Mouse (Mus musculus) CH12.LX (cell line): ENCODE measurements around the gene Phb2. TPM values are rescaled to one million over a fixed set of nuclear protein-coding genes. Genes with fewer than 3 reads are reported as not detected.
A peak's percentile ranks its signal among the peaks of the same experiment; 100 is the strongest.

Source experiments
- DNase-seq: peaks from one replicate; pipeline ENCODE4 v3.0.0-alpha.2; 2013; ENCODE audit errors: extremely low read depth
- H3K27ac ChIP-seq: 2 replicates; pipeline ENCODE4 v1.5.1; 2012; ENCODE audit warnings: low read depth, mild to moderate bottlenecking, control low read depth, moderate library complexity; ENCODE audit not compliant: insufficient read depth
- H3K27me3 ChIP-seq: replicated peaks from 2 replicates; pipeline ENCODE3; 2012; ENCODE audit warnings: inconsistent platforms
- H3K36me3 ChIP-seq, 2 experiments: replicated peaks in 1 of 2; 2 replicates each; pipeline versions ENCODE3 to v1.6.1; 2012; ENCODE audit warnings: inconsistent platforms in 1 of 2, low read length in 1 of 2, mild to moderate bottlenecking in 1 of 2, mixed read lengths in 1 of 2, moderate library complexity in 1 of 2; ENCODE audit not compliant: control insufficient read depth in 1 of 2, insufficient read depth in 1 of 2
- H3K4me1 ChIP-seq, 2 experiments: 2 replicates each; pipeline ENCODE4 v1.6.1; 2012; ENCODE audit warnings: inconsistent platforms in 1 of 2, moderate library complexity in 1 of 2; ENCODE audit not compliant: insufficient read depth in 2 of 2, control insufficient read depth in 1 of 2
- H3K4me2 ChIP-seq: 2 replicates; pipeline ENCODE4 v1.6.1; 2012; ENCODE audit warnings: low read depth, mild to moderate bottlenecking, control low read depth; ENCODE audit not compliant: poor library complexity, insufficient read depth, severe bottlenecking
- H3K4me3 ChIP-seq, 3 experiments: fragments of 150-350 bp in 1 of 3; sonication (generic) in 1 of 3; replicated peaks in 1 of 3; 2 replicates each; pipeline versions ENCODE3 to v1.5.1; 2011 to 2012; ENCODE audit warnings: low read depth in 2 of 3, low read length in 2 of 3, mild to moderate bottlenecking in 2 of 3, moderate library complexity in 2 of 3, control low read depth in 1 of 3, improper control_type of control experiment in 1 of 3, inconsistent platforms in 1 of 3, mixed read lengths in 1 of 3; ENCODE audit not compliant: poor library complexity in 1 of 3
- H3K79me2 ChIP-seq: replicated peaks from 2 replicates; pipeline ENCODE4 v1.6.1; 2012; ENCODE audit warnings: mild to moderate bottlenecking, moderate library complexity; ENCODE audit not compliant: control insufficient read depth, poor library complexity, insufficient read depth, severe bottlenecking; ENCODE audit errors: extremely low read depth
- H3K9ac ChIP-seq: 2 replicates; pipeline ENCODE4 v1.6.1; 2012; ENCODE audit warnings: low read depth, mild to moderate bottlenecking, control low read depth, moderate library complexity; ENCODE audit not compliant: insufficient read depth
- H3K9me3 ChIP-seq: replicated peaks from 2 replicates; pipeline ENCODE3; 2012; ENCODE audit warnings: low read length, inconsistent platforms, mixed read lengths
- E2F4 ChIP-seq: IDR thresholded peaks from 2 replicates; pipeline ENCODE4 v1.6.1; 2011; ENCODE audit warnings: low read depth, low read length, improper control_type of control experiment; ENCODE audit not compliant: insufficient replicate concordance
- HCFC1 ChIP-seq: IDR thresholded peaks from 2 replicates; pipeline ENCODE4 v1.6.1; 2012; ENCODE audit warnings: low read depth, mild to moderate bottlenecking, inconsistent platforms, low read length, improper control_type of control experiment
- JUN ChIP-seq: IDR thresholded peaks from 2 replicates; pipeline ENCODE4 v1.6.1; 2011; ENCODE audit warnings: low read depth, mild to moderate bottlenecking, low read length, improper control_type of control experiment, moderate library complexity; ENCODE audit not compliant: insufficient read depth
- MAFK ChIP-seq: IDR thresholded peaks from 2 replicates; pipeline ENCODE4 v1.6.1; 2011; ENCODE audit warnings: low read length, improper control_type of control experiment; ENCODE audit not compliant: insufficient replicate concordance
- MAX ChIP-seq: IDR thresholded peaks from 2 replicates; pipeline ENCODE4 v1.6.1; 2011; ENCODE audit warnings: low read length, improper control_type of control experiment
- MXI1 ChIP-seq: IDR thresholded peaks from 2 replicates; pipeline ENCODE4 v1.6.1; 2011; ENCODE audit warnings: mild to moderate bottlenecking, low read depth, low read length, improper control_type of control experiment
- MYC ChIP-seq: IDR thresholded peaks from 2 replicates; pipeline ENCODE4 v1.6.1; 2011; ENCODE audit warnings: low read depth, mild to moderate bottlenecking, improper control_type of control experiment, low read length
- NELFE ChIP-seq: IDR thresholded peaks from 2 replicates; pipeline ENCODE4 v1.6.1; 2011; ENCODE audit warnings: low read depth, low read length, improper control_type of control experiment
- PAX5 ChIP-seq: IDR thresholded peaks from 2 replicates; pipeline ENCODE4 v1.6.1; 2012; ENCODE audit warnings: low read length, inconsistent platforms, mixed read lengths
- POLR2AphosphoS2 ChIP-seq: IDR thresholded peaks from 2 replicates; pipeline ENCODE4 v1.6.1; 2011; ENCODE audit warnings: low read depth, low read length, improper control_type of control experiment
- RAD21 ChIP-seq: IDR thresholded peaks from 2 replicates; pipeline ENCODE4 v1.6.1; 2011; ENCODE audit warnings: low read depth, mild to moderate bottlenecking, low read length, improper control_type of control experiment, moderate library complexity
- TBP ChIP-seq: conservative IDR thresholded peaks from 2 replicates; pipeline ENCODE4 v1.6.1; 2011; ENCODE audit warnings: low read depth, low read length, improper control_type of control experiment
- TCF12 ChIP-seq: IDR thresholded peaks from 2 replicates; pipeline ENCODE4 v1.6.1; 2014; ENCODE audit warnings: low read depth, mild to moderate bottlenecking, inconsistent platforms, low read length, improper control_type of control experiment
- UBTF ChIP-seq: IDR thresholded peaks from 2 replicates; pipeline ENCODE4 v1.6.1; 2012; ENCODE audit warnings: low read depth, mild to moderate bottlenecking, inconsistent platforms, low read length, improper control_type of control experiment, moderate library complexity
- USF1 ChIP-seq: IDR thresholded peaks from 2 replicates; pipeline ENCODE4 v1.6.1; 2014; ENCODE audit warnings: low read depth, mild to moderate bottlenecking, inconsistent platforms, low read length, improper control_type of control experiment
- ZC3H11A ChIP-seq: IDR thresholded peaks from 2 replicates; pipeline ENCODE4 v1.6.1; 2012; ENCODE audit warnings: low read depth, mild to moderate bottlenecking, inconsistent platforms, low read length, improper control_type of control experiment
- ZKSCAN1 ChIP-seq: IDR thresholded peaks from 2 replicates; pipeline ENCODE4 v1.6.1; 2012; ENCODE audit warnings: low read depth, inconsistent platforms, low read length, improper control_type of control experiment, borderline replicate concordance
- ZMIZ1 ChIP-seq: IDR thresholded peaks from 2 replicates; pipeline ENCODE4 v1.6.1; 2012; ENCODE audit warnings: low read depth, mild to moderate bottlenecking, inconsistent platforms, low read length, improper control_type of control experiment
- ZNF384 ChIP-seq: IDR thresholded peaks from 2 replicates; pipeline ENCODE4 v1.6.1; 2012; ENCODE audit warnings: low read depth, low read length, improper control_type of control experiment, inconsistent platforms
- dilution Hi-C: fragments of 300-500 bp; cut with MboI; formaldehyde crosslinking; loops from 2 replicates; pipeline ENCODE4 v1.14.3; 2020; ENCODE audit warnings: low sequenced_read_pairs; ENCODE audit not compliant: extremely low pct_unique_long_range_greater_than_20kb, extremely low pct_ligation_motif_present
- in situ Hi-C: fragments of 300-500 bp; cut with MboI; formaldehyde crosslinking; loops from 3 replicates; pipeline ENCODE4 v1.14.3; 2019; ENCODE audit warnings: low sequenced_read_pairs, low pct_ligation_motif_present, low pct_unique_long_range_greater_than_20kb, mixed read lengths
- polyA plus RNA-seq: library from polyadenylated mRNA; unstranded; fragments of >175 nt; gene quantifications from 2 replicates; pipeline ENCODE4 v1.2.1, GENCODE M21; 2012; ENCODE audit warnings: low read depth; ENCODE audit not compliant: insufficient read length
- total RNA-seq, 2 experiments: library from RNA; depleted of rRNA; stranded (reverse); fragments of 300-350 nt in 1 of 2; fragments of >200 nt in 1 of 2; gene quantifications; 2 replicates each; pipeline ENCODE4 v1.2.3; 2012 to 2014

The Phb2 gene
- total and polyA plus RNA-seq, 3 experiments = 380 to 694 (median 440) TPM

DNA sequence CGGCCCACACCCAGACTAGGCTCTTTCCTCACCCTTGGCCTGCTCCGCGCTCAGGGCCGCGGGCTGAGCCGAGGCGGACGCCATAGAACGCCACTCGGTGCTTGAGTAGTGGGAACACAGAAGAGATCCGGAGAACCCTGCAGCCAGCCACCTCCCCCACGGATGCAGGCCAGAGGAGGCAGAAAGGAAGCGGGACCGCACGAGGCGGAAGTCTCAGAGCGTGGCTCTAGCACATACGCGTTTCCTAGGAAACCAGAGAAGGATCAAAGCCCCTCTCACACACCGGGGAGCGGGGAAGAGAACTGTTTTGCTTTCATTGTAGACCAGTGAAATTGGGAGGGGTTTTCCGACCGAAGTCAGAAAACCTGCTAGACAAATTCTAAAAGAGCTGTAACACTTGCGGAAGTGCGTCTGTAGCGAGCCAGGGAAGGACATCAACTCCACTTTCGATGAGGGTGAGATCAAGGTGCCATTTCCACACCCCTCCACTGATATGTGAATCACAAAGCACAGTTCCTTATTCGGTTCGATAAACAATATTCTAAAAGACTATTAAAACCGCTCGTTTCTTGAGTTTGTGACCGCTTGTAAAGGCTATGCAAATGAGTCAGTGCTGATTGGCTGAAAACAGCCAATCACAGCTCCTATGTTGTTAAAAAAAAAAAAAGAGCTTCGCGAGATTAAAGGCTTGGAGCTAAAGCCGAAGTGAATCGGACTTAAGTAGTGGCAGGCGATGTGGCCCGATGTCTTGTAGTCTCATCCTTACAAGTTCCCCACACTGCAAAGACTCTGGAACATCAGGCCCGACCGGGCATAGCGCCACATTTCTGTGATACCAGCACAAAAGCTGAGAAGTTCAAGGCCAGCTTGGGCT, 29.0 kb downstream of the Phb2 start, which contains the start of gene Grcc10 (continued):
- TF ChIP-seq JUN = peak; percentile 53; the same call in 1 of the 2 replicates

- TF ChIP-seq ZC3H11A = no peak
- TF ChIP-seq ZMIZ1 = no peak
- no peak for TF ChIP-seq TCF12
- no peak for TF ChIP-seq MYC
- TF ChIP-seq E2F4 = no peak
- no peak for TF ChIP-seq NELFE
- no peak for TF ChIP-seq MAFK
- TF ChIP-seq USF1 = no peak
- no peak for TF ChIP-seq POLR2AphosphoS2
- TF ChIP-seq UBTF = no peak
- no peak for TF ChIP-seq TBP
- TF ChIP-seq PAX5 = no peak
- no peak for TF ChIP-seq ZNF384
- no peak for TF ChIP-seq MAX
- no peak for TF ChIP-seq ZKSCAN1
- no peak for TF ChIP-seq MXI1
- no peak for TF ChIP-seq HCFC1
- TF ChIP-seq RAD21 = no peak
- Histone ChIP-seq H3K27me3 (no peaks in the 10 kb centered on the region), H3K9me3 (no peaks in the 10 kb centered on the region), H3K4me2 (peak overlapping the region; percentile 76), H3K4me1 (peaks cover 33 to 79% of the 10 kb centered on the region in 2 experiments), H3K27ac (peak overlapping the region; percentile 87), H3K9ac (peak overlapping the region; percentile 41), H3K4me3 (peak overlapping the region in 1 of 3 experiments; percentile 27), H3K79me2 (no peaks in the 10 kb centered on the region), H3K36me3 (peaks cover 22 to 27% of the 10 kb centered on the region in 2 experiments)
- DNase-seq = no peak
- in situ Hi-C loops = no loop called here
- dilution Hi-C loops = no loop called here
These were observed 29.7 kb downstream of the Phb2 start for GRCm38 (mm10) chr6:124741842-124742241.
